Mouse (Mus musculus) midbrain, embryonic 16.5 days (tissue): Measurements from ENCODE around the gene Thumpd2. TPM values are rescaled to one million over a fixed set of nuclear protein-coding genes. Genes with fewer than 3 reads are reported as not detected.

Source experiments
- ATAC-seq: fragments of 200-750 bp; cut with Nextera tagmentation; 2 replicates; pipeline ENCODE4 v1.8.0; 2017; ENCODE audit warnings: moderate TSS enrichment
- H3K27ac ChIP-seq: fragments of 300-500 bp; sonication (generic); 2 replicates; pipeline ENCODE4 v1.5.1; 2014; ENCODE audit warnings: mild to moderate bottlenecking, low read length, mixed read lengths
- H3K27me3 ChIP-seq: fragments of 300-500 bp; sonication (generic); 2 replicates; pipeline ENCODE4 v1.6.1; 2014; ENCODE audit warnings: low read depth, low read length, mixed read lengths; ENCODE audit not compliant: control insufficient read depth, insufficient read depth
- H3K36me3 ChIP-seq: fragments of 300-500 bp; sonication (generic); 2 replicates; pipeline ENCODE4 v1.6.1; 2014; ENCODE audit warnings: mild to moderate bottlenecking, low read length, moderate library complexity, mixed read lengths; ENCODE audit not compliant: control insufficient read depth, insufficient read depth
- H3K4me1 ChIP-seq: fragments of 300-500 bp; sonication (generic); 2 replicates; pipeline ENCODE4 v1.6.1; 2014; ENCODE audit warnings: mild to moderate bottlenecking, low read length, mixed read lengths; ENCODE audit not compliant: control insufficient read depth, insufficient read depth
- H3K4me2 ChIP-seq: fragments of 300-500 bp; sonication (generic); 2 replicates; pipeline ENCODE4 v1.6.1; 2014; ENCODE audit warnings: mild to moderate bottlenecking, low read length, mixed read lengths
- H3K4me3 ChIP-seq: fragments of 300-500 bp; sonication (generic); 2 replicates; pipeline ENCODE4 v1.5.1; 2014; ENCODE audit warnings: low read depth, mild to moderate bottlenecking, low read length, moderate library complexity, mixed read lengths
- H3K9ac ChIP-seq: fragments of 300-500 bp; sonication (generic); 2 replicates; pipeline ENCODE4 v1.6.1; 2014; ENCODE audit warnings: low read depth, low read length, mixed read lengths
- H3K9me3 ChIP-seq: fragments of 300-500 bp; sonication (generic); replicated peaks from 2 replicates; pipeline ENCODE4 v1.6.1; 2014; ENCODE audit warnings: mild to moderate bottlenecking, low read length, mixed read lengths; ENCODE audit not compliant: control insufficient read depth, poor library complexity, severe bottlenecking
- WGBS: fragments of 180-500 bp; shearing (Covaris S2); extraction: QIAGEN DNeasy Blood & Tissue Kit; methylation state at CpG from one replicate; pipeline ENCODE4 v1.1.7; 2014; 5-methylcytosine and 5-hydroxymethylcytosine counted together
- polyA plus RNA-seq: library from polyadenylated mRNA; unstranded; fragments of >200 nt; fragmentation: Nextera tagmentation; extraction: Ambion mirVana; gene quantifications from 2 replicates; pipeline ENCODE4 v1.2.1, GENCODE M21; 2015

The Thumpd2 gene
- polyA plus RNA-seq, 1 experiment from 2014 or later, result 7.2 TPM

DNA sequence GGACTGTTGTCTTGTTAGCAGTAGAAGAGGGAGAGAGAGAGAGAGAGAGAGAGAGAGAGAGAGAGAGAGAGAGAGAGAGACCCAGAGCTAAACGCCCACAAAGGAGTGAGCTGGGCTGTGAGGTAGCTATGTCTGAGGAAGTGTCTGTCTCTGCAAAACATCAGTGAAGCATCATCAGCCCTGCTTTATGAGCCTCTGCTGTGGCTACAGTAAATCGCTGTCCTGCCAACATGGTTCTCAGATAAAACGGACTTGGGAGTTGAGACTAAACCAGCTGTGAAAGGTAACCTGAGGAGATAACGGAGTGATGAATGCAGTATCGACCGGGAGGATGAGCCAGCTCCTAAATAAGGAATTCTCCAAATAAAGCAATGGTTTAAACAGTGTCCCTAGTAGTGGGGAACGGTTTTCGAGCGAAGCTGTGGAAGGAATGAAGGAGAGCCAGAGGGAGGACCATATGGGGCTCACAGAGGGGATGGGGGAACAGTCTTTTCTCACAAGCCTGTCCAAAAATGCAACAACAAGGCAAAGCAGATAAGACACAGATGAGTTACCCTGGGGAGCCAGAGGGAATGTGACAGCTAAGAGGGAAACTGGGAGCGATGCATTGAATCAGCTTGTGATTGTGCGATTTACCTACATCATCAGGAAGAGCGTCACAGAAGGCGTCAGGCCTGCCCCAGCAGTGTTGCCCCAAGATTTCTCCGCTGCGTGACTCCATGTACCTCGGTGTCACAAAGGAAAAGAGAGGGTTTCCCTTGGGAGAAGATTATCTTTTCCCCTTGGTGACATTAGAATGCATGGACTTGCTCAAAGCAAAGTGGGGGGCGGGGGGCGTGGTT is 53.8 kb downstream of the Thumpd2 start:
- 70% methylated on average over 18 of the region's 18 CpGs for WGBS

DNA sequence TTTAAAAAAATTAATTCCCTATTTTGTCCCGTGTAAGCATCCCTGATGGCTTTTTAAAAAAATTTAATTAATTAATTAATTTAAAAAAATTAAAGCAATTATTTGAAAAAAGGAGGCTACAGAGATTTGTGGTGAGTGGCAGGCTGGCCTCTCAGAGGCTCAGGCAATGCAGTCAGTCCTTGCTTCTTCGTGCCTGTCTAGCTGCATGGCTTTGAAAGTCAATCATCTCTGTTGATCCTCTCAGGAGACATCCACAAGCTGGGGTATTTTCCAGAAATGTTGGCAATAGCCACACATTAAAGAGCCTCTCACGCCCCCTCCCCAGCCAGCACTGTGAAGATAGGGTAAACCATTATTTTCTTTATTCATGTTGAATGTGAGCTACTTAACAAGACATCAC is 54.7 kb downstream of the Thumpd2 start:
- Histone ChIP-seq H3K9me3 (no peaks in the 10 kb centered on the region), H3K4me3 (no peak overlapping the region), H3K4me1 (peaks cover 4% of the 10 kb centered on the region; the same call in 1 of the 2 replicates), H3K27me3 (no peaks in the 10 kb centered on the region), H3K4me2 (no peak overlapping the region), H3K36me3 (no peaks in the 10 kb centered on the region), H3K27ac (no peak overlapping the region), H3K9ac (no peak overlapping the region)
- WGBS, result 41% methylated on average over 3 of the region's 3 CpGs
- no peak for ATAC-seq

More for the DNA sequence above, 53.8 kb downstream of the Thumpd2 start:
- H3K4me1 ChIP-seq, result peaks cover 4% of the 10 kb centered on the region; the same call in 1 of the 2 replicates
- no peak for ATAC-seq
- H3K9me3 ChIP-seq, result no peaks in the 10 kb centered on the region
- no peak overlapping the region for H3K4me3 ChIP-seq
- H3K36me3 ChIP-seq, result no peaks in the 10 kb centered on the region
- H3K9ac ChIP-seq, result no peak overlapping the region
- H3K27ac ChIP-seq, result no peak overlapping the region
- H3K4me2 ChIP-seq, result no peak overlapping the region
- no peaks in the 10 kb centered on the region for H3K27me3 ChIP-seq

- ATAC-seq, result no peak
- Histone ChIP-seq H3K27me3 (no peaks in the 10 kb centered on the region), H3K27ac (no peak overlapping the region), H3K9me3 (no peaks in the 10 kb centered on the region), H3K9ac (no peak overlapping the region), H3K4me3 (no peak overlapping the region), H3K36me3 (no peaks in the 10 kb centered on the region), H3K4me1 (peaks cover 4% of the 10 kb centered on the region; the same call in 1 of the 2 replicates), H3K4me2 (no peak overlapping the region)
- WGBS, result 92% methylated on average over 10 of the region's 10 CpGs
These were observed 55.8 kb downstream of the Thumpd2 start for GRCm38 (mm10) chr17:81009112-81009511.

DNA sequence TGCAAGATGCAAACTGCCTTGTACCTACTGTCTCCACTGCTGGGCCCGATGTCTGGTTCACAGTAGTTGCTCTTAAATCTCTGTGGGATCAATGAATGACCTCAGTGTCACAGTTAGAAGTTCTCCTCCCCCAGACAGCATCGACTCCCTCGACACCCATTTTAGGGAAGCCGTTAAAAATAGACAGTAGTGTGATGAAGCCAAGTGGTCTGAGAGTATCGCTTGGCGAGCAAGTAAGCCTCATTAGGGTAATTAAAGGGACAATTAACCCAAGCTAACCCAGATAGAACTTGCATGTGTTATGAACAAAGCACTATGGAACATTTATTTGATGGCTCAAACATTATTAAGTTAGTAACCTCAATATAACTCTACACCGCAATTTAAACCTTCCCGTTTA is 59.6 kb downstream of the Thumpd2 start:
- H3K27ac ChIP-seq, result no peak overlapping the region
- 61% methylated on average over 8 of the region's 8 CpGs for WGBS
- H3K4me3 ChIP-seq, result no peak overlapping the region
- H3K9ac ChIP-seq, result no peak overlapping the region
- H3K27me3 ChIP-seq, result no peaks in the 10 kb centered on the region
- H3K36me3 ChIP-seq, result no peaks in the 10 kb centered on the region
- H3K9me3 ChIP-seq, result no peaks in the 10 kb centered on the region
- no peak for ATAC-seq
- no peak overlapping the region for H3K4me2 ChIP-seq
- H3K4me1 ChIP-seq, result peaks cover 4% of the 10 kb centered on the region; the same call in 1 of the 2 replicates

DNA sequence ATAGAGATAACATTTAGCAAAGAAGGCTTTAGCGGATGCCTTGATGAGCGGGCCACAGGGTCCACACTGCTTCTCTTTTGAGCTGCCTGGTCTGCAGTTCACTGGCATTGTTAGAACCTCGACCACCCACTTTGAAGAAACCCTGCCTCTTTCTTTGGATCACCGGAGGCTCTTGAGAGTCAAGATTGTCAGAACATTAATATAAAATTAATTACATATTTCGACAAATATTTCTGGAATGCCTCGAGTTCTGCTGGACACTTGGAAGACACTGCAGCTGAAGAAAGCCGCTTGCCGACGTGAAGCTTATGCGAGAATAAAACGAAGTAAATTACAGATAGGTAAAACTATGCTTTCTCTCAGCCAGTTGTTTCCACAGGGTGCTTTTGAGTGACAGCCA is 60.4 kb downstream of the Thumpd2 start:
- no peak for ATAC-seq
- 78% methylated on average over 11 of the region's 11 CpGs for WGBS
- no peaks in the 10 kb centered on the region for H3K36me3 ChIP-seq
- no peak overlapping the region for H3K4me3 ChIP-seq
- H3K27me3 ChIP-seq, result no peaks in the 10 kb centered on the region
- H3K4me1 ChIP-seq, result no peaks in the 10 kb centered on the region; the same call in 1 of the 2 replicates
- H3K27ac ChIP-seq, result no peak overlapping the region; the same call in 1 of the 2 replicates
- no peaks in the 10 kb centered on the region for H3K9me3 ChIP-seq
- H3K9ac ChIP-seq, result no peak overlapping the region
- H3K4me2 ChIP-seq, result no peak overlapping the region

GRCm38 (mm10) chr17:81002130-81002529 is 62.8 kb downstream of the Thumpd2 start:
- H3K36me3 ChIP-seq, result no peaks in the 10 kb centered on the region
- no peaks in the 10 kb centered on the region for H3K27me3 ChIP-seq
- H3K4me3 ChIP-seq, result no peak overlapping the region
- no peak for ATAC-seq
- H3K9me3 ChIP-seq, result no peaks in the 10 kb centered on the region
- H3K9ac ChIP-seq, result no peak overlapping the region
- no peak overlapping the region for H3K4me2 ChIP-seq
- 88% methylated on average over 5 of the region's 5 CpGs for WGBS
- H3K4me1 ChIP-seq, result peaks cover 4% of the 10 kb centered on the region; the same call in 1 of the 2 replicates
- no peak overlapping the region for H3K27ac ChIP-seq

- Histone ChIP-seq H3K9ac (no peak overlapping the region), H3K27ac (no peak overlapping the region), H3K9me3 (no peaks in the 10 kb centered on the region), H3K36me3 (no peaks in the 10 kb centered on the region), H3K4me2 (no peak overlapping the region), H3K4me3 (no peak overlapping the region), H3K4me1 (peaks cover 4% of the 10 kb centered on the region; the same call in 1 of the 2 replicates), H3K27me3 (no peaks in the 10 kb centered on the region)
- 56% methylated on average over 4 of the region's 4 CpGs for WGBS
- ATAC-seq, result no peak
These were observed 63.2 kb downstream of the Thumpd2 start for GRCm38 (mm10) chr17:81001647-81002046.

DNA sequence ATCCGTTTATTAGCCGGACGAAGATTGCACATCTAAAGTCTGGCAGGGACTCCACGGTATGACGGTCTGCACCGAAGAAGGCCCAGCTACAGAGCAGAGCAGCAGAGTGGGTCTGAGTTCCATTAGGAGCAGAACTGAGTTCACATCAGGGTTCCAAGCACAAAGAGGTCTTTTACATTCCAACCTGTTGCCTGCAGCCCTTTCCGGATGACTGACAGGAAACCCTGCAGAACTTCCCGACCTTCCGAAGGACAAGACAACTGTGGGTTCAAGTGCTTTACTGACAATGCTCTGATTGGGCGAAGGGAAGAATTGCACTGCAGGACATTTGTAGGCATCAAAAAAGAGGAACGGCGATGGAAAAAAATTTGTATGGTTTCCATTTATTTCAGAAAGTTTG is 63.9 kb downstream of the Thumpd2 start:
- Histone ChIP-seq H3K4me2 (no peak overlapping the region), H3K9ac (no peak overlapping the region), H3K27me3 (no peaks in the 10 kb centered on the region), H3K9me3 (no peaks in the 10 kb centered on the region), H3K4me1 (peaks cover 4% of the 10 kb centered on the region; the same call in 1 of the 2 replicates), H3K4me3 (no peak overlapping the region), H3K36me3 (no peaks in the 10 kb centered on the region), H3K27ac (no peak overlapping the region)
- WGBS, result 71% methylated on average over 12 of the region's 12 CpGs
- no peak for ATAC-seq

GRCm38 (mm10) chr17:80998958-80999357 is 65.9 kb downstream of the Thumpd2 start:
- no peak for ATAC-seq
- 12% methylated on average over 6 of the region's 6 CpGs for WGBS
- no peaks in the 10 kb centered on the region for H3K27me3 ChIP-seq
- no peak overlapping the region for H3K4me3 ChIP-seq
- H3K9ac ChIP-seq, result no peak overlapping the region
- no peak overlapping the region for H3K4me2 ChIP-seq
- H3K9me3 ChIP-seq, result no peaks in the 10 kb centered on the region
- no peak overlapping the region for H3K27ac ChIP-seq
- H3K4me1 ChIP-seq, result peaks cover 4% of the 10 kb centered on the region; the same call in 1 of the 2 replicates
- no peaks in the 10 kb centered on the region for H3K36me3 ChIP-seq
